Mouse (Mus musculus): ENCODE results near the gene Ugt1a7c. TPM values are rescaled to one million over a fixed set of nuclear protein-coding genes. Genes with fewer than 3 reads are reported as not detected.

Ugt1a7c gene
- polyA plus RNA-seq, 1 experiment from 2014 or later: 2.8 TPM

DNA sequence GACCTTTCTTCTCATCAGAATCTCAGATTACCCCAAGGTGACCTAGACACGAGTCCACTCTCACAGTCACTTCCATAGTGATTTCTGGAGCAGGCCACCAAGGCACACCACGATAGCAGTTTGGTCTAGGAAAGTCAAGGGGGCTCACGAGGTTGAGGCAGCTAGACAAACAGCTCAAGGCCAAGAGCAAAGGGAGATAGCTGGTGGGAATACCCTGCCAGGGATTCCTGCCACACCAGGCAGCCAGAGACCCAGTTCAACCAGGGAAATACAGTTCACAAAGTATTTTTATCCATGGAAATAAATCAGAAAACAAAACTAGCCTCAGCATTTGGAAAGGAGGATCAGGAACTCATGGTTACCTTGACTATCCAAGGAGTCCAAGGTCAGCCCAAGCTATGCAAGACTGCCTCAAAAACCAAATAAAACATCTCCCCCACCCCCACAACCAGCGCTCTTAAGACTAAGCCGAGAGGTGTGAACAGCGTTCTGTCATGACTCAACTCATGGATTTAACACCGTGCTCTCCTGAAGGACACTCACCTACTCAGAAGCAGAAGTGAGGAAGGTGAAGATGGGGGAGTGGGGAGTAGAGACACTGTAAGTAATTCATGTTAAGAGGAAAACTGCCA is 169.5 kb downstream of the Ugt1a7c start:
- no peak overlapping the region for H3K4me2 ChIP-seq
- peaks cover 88% of the 10 kb centered on the region for H3K36me3 ChIP-seq (ENCODE audit: control insufficient read depth, insufficient read depth, low read length)
- H3K9ac ChIP-seq (ENCODE audit: low read depth, low read length): no peak overlapping the region
- H3K27me3 ChIP-seq (replicated peaks; ENCODE audit: control insufficient read depth, insufficient read depth, low read length): no peaks in the 10 kb centered on the region
- H3K4me1 ChIP-seq (replicated peaks; ENCODE audit: control insufficient read depth, insufficient read depth, low read length): peaks cover 32% of the 10 kb centered on the region
- H3K9me3 ChIP-seq (ENCODE audit: control insufficient read depth, low read length): peaks cover 21% of the 10 kb centered on the region
- DNase-seq (ENCODE audit: low spot score): no peak
- no peak overlapping the region for H3K4me3 ChIP-seq (ENCODE audit: low read depth, low read length)
- H3K27ac ChIP-seq (ENCODE audit: low read depth, low read length): no peak overlapping the region
- ATAC-seq (replicated peaks; ENCODE audit: low FRiP score): no peak
- 86% methylated on average over 7 of the region's 7 CpGs for WGBS

DNA sequence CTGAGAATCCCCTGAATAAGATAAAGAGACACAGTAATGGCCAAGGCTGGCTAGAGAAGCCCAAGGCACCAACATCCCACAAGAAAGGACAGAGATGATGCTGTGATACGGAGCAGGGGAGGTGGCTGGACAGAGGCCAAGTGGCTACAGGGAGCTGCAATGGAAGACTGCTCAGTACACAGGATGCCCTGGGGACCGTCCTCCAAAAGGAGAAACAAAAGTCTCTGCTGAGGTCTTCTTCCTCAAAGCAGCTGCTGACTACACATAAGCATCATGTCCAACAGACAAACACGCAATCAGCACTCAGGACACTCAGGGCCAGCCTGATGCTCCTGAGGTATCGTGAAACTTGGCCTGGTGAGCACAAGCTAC is 170.0 kb downstream of the Ugt1a7c start:
- Histone ChIP-seq H3K9ac (ENCODE audit: low read depth, low read length) (no peak overlapping the region), H3K27me3 (replicated peaks; ENCODE audit: control insufficient read depth, insufficient read depth, low read length) (no peaks in the 10 kb centered on the region), H3K4me3 (ENCODE audit: low read depth, low read length) (no peak overlapping the region), H3K9me3 (ENCODE audit: control insufficient read depth, low read length) (peaks cover 21% of the 10 kb centered on the region), H3K27ac (ENCODE audit: low read depth, low read length) (no peak overlapping the region), H3K4me1 (replicated peaks; ENCODE audit: control insufficient read depth, insufficient read depth, low read length) (peaks cover 27% of the 10 kb centered on the region), H3K4me2 (no peak overlapping the region), H3K36me3 (ENCODE audit: control insufficient read depth, insufficient read depth, low read length) (peaks cover 93% of the 10 kb centered on the region)
- WGBS: 75% methylated on average over 4 of the region's 4 CpGs
- ATAC-seq (replicated peaks; ENCODE audit: low FRiP score) (no peak), DNase-seq (ENCODE audit: low spot score) (no peak)

DNA sequence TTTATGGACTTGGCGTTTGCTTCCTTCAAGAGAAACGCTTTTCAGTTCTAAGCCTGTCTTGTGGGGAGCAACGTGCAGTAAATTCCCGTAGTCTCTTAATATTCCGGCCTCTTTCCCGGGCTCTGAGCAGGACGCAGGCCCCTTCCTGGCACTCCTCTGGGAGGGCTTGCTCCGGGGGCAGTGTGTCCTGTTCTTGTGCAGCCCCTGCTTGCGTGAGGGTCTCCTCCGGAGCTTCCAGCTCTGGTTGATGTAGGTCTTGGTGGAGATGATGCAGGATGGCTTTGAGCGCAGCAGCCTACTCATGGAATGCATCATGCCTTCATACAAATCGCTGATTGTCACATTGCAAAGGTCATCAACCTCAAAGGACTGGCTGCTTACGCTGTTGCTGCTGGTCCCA is 171.3 kb downstream of the Ugt1a7c start:
- peaks cover 90% of the 10 kb centered on the region for H3K36me3 ChIP-seq (ENCODE audit: control insufficient read depth, insufficient read depth, low read length)
- no peaks in the 10 kb centered on the region for H3K27me3 ChIP-seq (replicated peaks; ENCODE audit: control insufficient read depth, insufficient read depth, low read length)
- H3K4me3 ChIP-seq (ENCODE audit: low read depth, low read length): no peak overlapping the region
- no peak for DNase-seq (ENCODE audit: low spot score)
- no peak overlapping the region for H3K4me2 ChIP-seq
- no peak overlapping the region for H3K27ac ChIP-seq (ENCODE audit: low read depth, low read length)
- H3K9ac ChIP-seq (ENCODE audit: low read depth, low read length): no peak overlapping the region
- H3K9me3 ChIP-seq (ENCODE audit: control insufficient read depth, low read length): peaks cover 16% of the 10 kb centered on the region
- H3K4me1 ChIP-seq (replicated peaks; ENCODE audit: control insufficient read depth, insufficient read depth, low read length): peaks cover 14% of the 10 kb centered on the region
- 89% methylated on average over 13 of the region's 13 CpGs for WGBS
- no peak for ATAC-seq (replicated peaks; ENCODE audit: low FRiP score)

DNA sequence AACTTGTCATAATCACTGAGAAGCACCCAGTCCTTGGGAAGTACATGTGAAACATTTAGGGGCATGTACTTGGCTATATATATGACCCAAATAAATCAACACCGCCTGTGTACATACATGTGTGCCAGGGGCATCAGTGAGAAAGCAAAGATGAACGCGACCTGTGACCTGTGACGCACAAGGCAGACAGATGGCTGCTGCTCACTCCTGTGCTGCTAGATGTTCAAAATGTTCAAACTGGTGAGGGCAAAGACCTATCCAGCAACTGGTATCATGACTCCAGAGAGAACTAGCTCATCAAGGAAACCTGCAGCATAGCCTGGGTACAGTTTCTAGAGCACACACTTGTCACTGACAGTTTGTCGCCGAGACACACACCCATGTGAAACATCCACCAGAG is 172.6 kb downstream of the Ugt1a7c start:
- peaks cover 11% of the 10 kb centered on the region for H3K9me3 ChIP-seq (ENCODE audit: control insufficient read depth, low read length)
- ATAC-seq (replicated peaks; ENCODE audit: low FRiP score) (no peak; the same call in 1 of the 2 replicates), DNase-seq (ENCODE audit: low spot score) (no peak)
- no peak overlapping the region for H3K27ac ChIP-seq (ENCODE audit: low read depth, low read length)
- H3K36me3 ChIP-seq (ENCODE audit: control insufficient read depth, insufficient read depth, low read length): peaks cover 90% of the 10 kb centered on the region
- no peak overlapping the region for H3K4me3 ChIP-seq (ENCODE audit: low read depth, low read length)
- 94% methylated on average over 6 of the region's 6 CpGs for WGBS
- H3K4me2 ChIP-seq: no peak overlapping the region
- H3K9ac ChIP-seq (ENCODE audit: low read depth, low read length): no peak overlapping the region
- H3K27me3 ChIP-seq (replicated peaks; ENCODE audit: control insufficient read depth, insufficient read depth, low read length): no peaks in the 10 kb centered on the region
- H3K4me1 ChIP-seq (replicated peaks; ENCODE audit: control insufficient read depth, insufficient read depth, low read length): peaks cover 2% of the 10 kb centered on the region; the same call in 1 of the 2 replicates

DNA sequence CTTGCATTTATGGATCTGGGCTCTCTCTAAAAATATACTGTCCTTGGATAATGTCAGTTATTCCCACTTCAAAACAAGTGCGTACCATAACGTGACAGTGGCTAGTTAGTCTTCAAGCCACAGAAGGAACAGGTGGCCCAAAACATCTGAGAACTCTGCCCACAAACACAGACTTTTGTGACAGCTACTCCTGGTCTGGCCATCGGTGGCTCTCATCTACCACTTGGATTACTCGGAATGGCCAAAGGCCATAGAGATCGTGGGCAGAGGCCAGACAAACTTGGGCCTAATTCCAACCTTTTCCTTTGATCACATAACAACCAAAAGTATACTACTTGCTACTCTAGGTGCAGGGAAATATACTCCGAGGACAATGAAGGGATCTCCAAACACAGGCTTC is 173.2 kb downstream of the Ugt1a7c start:
- DNase-seq (ENCODE audit: low spot score) (no peak), ATAC-seq (replicated peaks; ENCODE audit: low FRiP score) (no peak)
- Histone ChIP-seq H3K9me3 (ENCODE audit: control insufficient read depth, low read length) (peaks cover 11% of the 10 kb centered on the region), H3K27ac (ENCODE audit: low read depth, low read length) (no peak overlapping the region), H3K27me3 (replicated peaks; ENCODE audit: control insufficient read depth, insufficient read depth, low read length) (no peaks in the 10 kb centered on the region), H3K4me2 (no peak overlapping the region), H3K4me1 (replicated peaks; ENCODE audit: control insufficient read depth, insufficient read depth, low read length) (no peaks in the 10 kb centered on the region), H3K9ac (ENCODE audit: low read depth, low read length) (no peak overlapping the region), H3K4me3 (ENCODE audit: low read depth, low read length) (no peak overlapping the region), H3K36me3 (ENCODE audit: control insufficient read depth, insufficient read depth, low read length) (peaks cover 90% of the 10 kb centered on the region)
- WGBS: 83% methylated on average over 6 of the region's 6 CpGs

Other genes with a start within 250 kb of the Ugt1a7c start
- gene Dgkd, start 241.8 kb upstream of the Ugt1a7c start, polyA plus RNA-seq (2014; fragmentation: Nextera tagmentation; extraction: Ambion mirVana): 33.5 and 33.7 TPM in 2 replicates
- gene Usp40, start 86.5 kb upstream of the Ugt1a7c start, polyA plus RNA-seq (2014; fragmentation: Nextera tagmentation; extraction: Ambion mirVana): 17.9 and 20.5 TPM in 2 replicates
- not detected in 2 replicates for gene Ugt1a10, start 39.7 kb upstream of the Ugt1a7c start, polyA plus RNA-seq (2014; fragmentation: Nextera tagmentation; extraction: Ambion mirVana)
- gene Ugt1a9, start 24.3 kb upstream of the Ugt1a7c start, polyA plus RNA-seq (2014; fragmentation: Nextera tagmentation; extraction: Ambion mirVana): not detected in 2 replicates
- not detected in 2 replicates for gene Ugt1a8, start 7.2 kb upstream of the Ugt1a7c start, polyA plus RNA-seq (2014; fragmentation: Nextera tagmentation; extraction: Ambion mirVana)
- 0.11 and 0.31 TPM in 2 replicates for gene Ugt1a6b, start 8.2 kb downstream of the Ugt1a7c start, polyA plus RNA-seq (2014; fragmentation: Nextera tagmentation; extraction: Ambion mirVana)
- gene Ugt1a6a, start 39.7 kb downstream of the Ugt1a7c start, polyA plus RNA-seq (2014; fragmentation: Nextera tagmentation; extraction: Ambion mirVana): 0.62 and 0.80 TPM in 2 replicates
- gene Ugt1a5, start 71.0 kb downstream of the Ugt1a7c start, polyA plus RNA-seq (2014; fragmentation: Nextera tagmentation; extraction: Ambion mirVana): not detected in 2 replicates
- gene Ugt1a2, start 105.5 kb downstream of the Ugt1a7c start, polyA plus RNA-seq (2014; fragmentation: Nextera tagmentation; extraction: Ambion mirVana): not detected in 2 replicates
- 7.9 and 10.4 TPM in 2 replicates for gene Dnajb3, start 110.7 kb downstream of the Ugt1a7c start, polyA plus RNA-seq (2014; fragmentation: Nextera tagmentation; extraction: Ambion mirVana)
- 0.14 TPM in 1 of 2 replicates, not detected in the other for gene Ugt1a1, start 116.9 kb downstream of the Ugt1a7c start, polyA plus RNA-seq (2014; fragmentation: Nextera tagmentation; extraction: Ambion mirVana)
- gene Mroh2a, start 131.9 kb downstream of the Ugt1a7c start, polyA plus RNA-seq (2014; fragmentation: Nextera tagmentation; extraction: Ambion mirVana): 1.3 and 1.5 TPM in 2 replicates
- 146 and 168 TPM in 2 replicates for gene Hjurp, start 182.6 kb downstream of the Ugt1a7c start, polyA plus RNA-seq (2014; fragmentation: Nextera tagmentation; extraction: Ambion mirVana)
- gene Trpm8, start 182.6 kb downstream of the Ugt1a7c start, polyA plus RNA-seq (2014; fragmentation: Nextera tagmentation; extraction: Ambion mirVana): not detected in 2 replicates